Comparison of ENCODE assay signal across 10 mouse cellular contexts in the genomic region with DNA sequence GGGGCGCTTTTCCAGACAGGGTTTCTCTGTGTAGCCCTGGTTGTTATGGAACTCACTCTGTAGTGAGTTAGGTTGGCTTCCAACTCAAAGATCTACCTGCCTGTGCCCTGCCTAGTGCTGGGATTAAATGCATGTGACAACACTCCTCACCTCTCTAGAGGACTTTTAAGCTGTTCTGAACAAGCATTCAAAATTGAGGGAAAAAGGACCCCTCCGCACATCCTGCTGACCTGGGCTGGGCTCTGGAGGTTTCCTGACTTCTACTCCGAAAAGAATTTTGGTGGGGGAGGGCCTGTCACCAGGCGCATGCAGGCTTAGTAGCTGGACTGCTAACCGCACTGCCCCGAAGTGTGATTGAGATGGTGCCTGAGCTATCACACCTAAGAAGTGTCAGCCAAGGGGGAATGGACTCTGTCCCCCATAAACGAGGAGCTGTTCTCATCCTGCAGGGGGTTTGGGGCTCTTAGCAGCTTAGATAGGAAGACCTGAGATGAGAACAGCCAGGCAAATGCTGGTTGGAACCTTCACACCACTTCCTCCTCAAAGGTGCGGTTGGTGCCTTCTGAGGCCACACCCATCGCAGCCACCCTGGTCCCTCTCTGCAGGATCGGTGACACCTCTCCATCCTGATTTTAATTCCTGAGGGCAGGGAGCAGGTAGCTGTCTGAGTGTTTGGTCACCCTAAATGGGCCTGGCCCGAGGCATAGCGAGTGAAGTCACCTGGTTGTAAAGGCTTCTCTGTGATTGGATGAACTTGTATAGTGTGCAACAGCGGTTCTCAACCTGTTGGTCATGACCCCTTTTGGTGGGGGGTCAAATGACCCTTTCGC. TPM values are rescaled to one million over a fixed set of nuclear protein-coding genes. Genes with fewer than 3 reads are reported as not detected.
DNase-seq lines count a peak whose midpoint lies in the region; ATAC-seq and TF ChIP-seq lines count a peak whose summit lies in the region.
"Had no signal": no experiment of that assay in that cellular context is flagged by ENCODE, and none has a peak within 500 bp of the region (broad histone marks: within the 10 kb centered on the region; RNA-seq: fewer than 3 reads in every experiment).

No protein-coding gene starts in this region.

- no peak for TF ChIP-seq POLR2A in myocyte (IDR thresholded peaks at IDR 0.05; ENCODE audit: insufficient read length, low read depth)

- no peak overlapping the region for H3K4me2 ChIP-seq in hindbrain, embryonic 13.5 days
- no peak overlapping the region for H3K4me2 ChIP-seq in hindbrain, embryonic 11.5 days (replicated peaks; ENCODE audit: low read depth, low read length)
- H3K4me2 ChIP-seq in myocyte (ENCODE audit: low read depth), result peak overlapping the region; percentile 41
- H3K4me2 ChIP-seq in forebrain, embryonic 13.5 days, result no peak overlapping the region
- H3K4me2 ChIP-seq: midbrain, embryonic 13.5 days had no signal

- H3K79me2 ChIP-seq in myocyte (ENCODE audit: control insufficient read depth, insufficient read depth), result peaks cover 19% of the 10 kb centered on the region

- no peaks in the 10 kb centered on the region for H3K27me3 ChIP-seq in hindbrain, embryonic 13.5 days
- no peaks in the 10 kb centered on the region for H3K27me3 ChIP-seq in hindbrain, embryonic 11.5 days (ENCODE audit: control insufficient read depth, insufficient read depth, low read length)
- H3K27me3 ChIP-seq in myocyte (ENCODE audit: control insufficient read depth, insufficient read depth, insufficient read length), result no peaks in the 10 kb centered on the region
- H3K27me3 ChIP-seq in forebrain, embryonic 13.5 days, result no peaks in the 10 kb centered on the region
- H3K27me3 ChIP-seq: midbrain, embryonic 13.5 days had no signal

- H3K9me3 ChIP-seq in hindbrain, embryonic 13.5 days, result no peaks in the 10 kb centered on the region
- no peaks in the 10 kb centered on the region for H3K9me3 ChIP-seq in hindbrain, embryonic 11.5 days (ENCODE audit: control insufficient read depth, low read length)
- no peaks in the 10 kb centered on the region for H3K9me3 ChIP-seq in forebrain, embryonic 13.5 days (replicated peaks)
- H3K9me3 ChIP-seq: midbrain, embryonic 13.5 days had no signal

- H3K36me3 ChIP-seq in hindbrain, embryonic 13.5 days, result no peaks in the 10 kb centered on the region
- no peaks in the 10 kb centered on the region for H3K36me3 ChIP-seq in hindbrain, embryonic 11.5 days (ENCODE audit: control insufficient read depth, insufficient read depth, low read length)
- peaks cover 7% of the 10 kb centered on the region for H3K36me3 ChIP-seq in myocyte (ENCODE audit: control insufficient read depth, insufficient read depth)
- no peaks in the 10 kb centered on the region for H3K36me3 ChIP-seq in forebrain, embryonic 13.5 days (ENCODE audit: poor library complexity, severe bottlenecking)
- H3K36me3 ChIP-seq: midbrain, embryonic 13.5 days had no signal

- ATAC-seq in hindbrain, embryonic 13.5 days (ENCODE audit: low FRiP score), result no peak
- ATAC-seq in hindbrain, embryonic 11.5 days (ENCODE audit: low FRiP score), result no peak
- peak; percentile 44 to 54 for ATAC-seq in hematopoietic stem cell, adult 5-6 weeks (replicated peaks in 1 of 2; ENCODE audit: insufficient read depth in 1 of 2, low FRiP score in 2 of 2, low TSS enrichment in 1 of 2, low read depth in 1 of 2, poor library complexity in 2 of 2, severe bottlenecking in 2 of 2)
- ATAC-seq in erythroblast, adult 5-6 weeks (replicated peaks; ENCODE audit: low FRiP score, poor library complexity, severe bottlenecking), result no peak
- no peak for ATAC-seq in forebrain, embryonic 13.5 days
- ATAC-seq: forebrain, embryonic 14.5 days had no signal

- 81% methylated on average over 14 of the region's 14 CpGs for WGBS in hindbrain, embryonic 13.5 days
- WGBS in hindbrain, embryonic 11.5 days, result 72% methylated on average over 14 of the region's 14 CpGs
- WGBS in forebrain, embryonic 13.5 days, result 80% methylated on average over 14 of the region's 14 CpGs

- no peak overlapping the region for H3K4me3 ChIP-seq in hindbrain, embryonic 13.5 days
- H3K4me3 ChIP-seq in hindbrain, embryonic 11.5 days (ENCODE audit: low read depth, low read length), result no peak overlapping the region
- no peak overlapping the region for H3K4me3 ChIP-seq in myocyte
- no peak overlapping the region for H3K4me3 ChIP-seq in forebrain, embryonic 13.5 days
- H3K4me3 ChIP-seq: midbrain, embryonic 13.5 days had no signal

- no peak for DNase-seq in hindbrain, embryonic 11.5 days (ENCODE audit: low spot score)
- peak; percentile 50 to 63 for DNase-seq in CD8-positive naive resting alpha-beta T cell, adult 2 months (ENCODE audit: low read depth in 2 of 2, low spot score in 2 of 2)
- DNase-seq in ovary, postnatal 36 days (ENCODE audit: low spot score), result no peak

- H3K9ac ChIP-seq in hindbrain, embryonic 13.5 days, result no peak overlapping the region
- H3K9ac ChIP-seq in hindbrain, embryonic 11.5 days (ENCODE audit: low read depth, low read length), result no peak overlapping the region
- no peak overlapping the region for H3K9ac ChIP-seq in forebrain, embryonic 13.5 days
- H3K9ac ChIP-seq: midbrain, embryonic 13.5 days had no signal

- H3ac ChIP-seq in myocyte (ENCODE audit: control insufficient read depth, insufficient read length), result no peak overlapping the region

- H3K27ac ChIP-seq in hindbrain, embryonic 13.5 days, result 0 out of 2 replicates have a peak overlapping the region, but pooled peaks have one; percentile 61
- no peak overlapping the region for H3K27ac ChIP-seq in hindbrain, embryonic 11.5 days (ENCODE audit: low read depth, low read length)
- H3K27ac ChIP-seq in forebrain, embryonic 13.5 days, result no peak overlapping the region
- H3K27ac ChIP-seq: midbrain, embryonic 13.5 days had no signal

- H3K4me1 ChIP-seq in hindbrain, embryonic 13.5 days (replicated peaks), result peaks cover 54% of the 10 kb centered on the region
- H3K4me1 ChIP-seq in hindbrain, embryonic 11.5 days (replicated peaks; ENCODE audit: control insufficient read depth, insufficient read depth, low read length), result peaks cover 5% of the 10 kb centered on the region
- peaks cover 30% of the 10 kb centered on the region for H3K4me1 ChIP-seq in forebrain, embryonic 13.5 days

TF ChIP-seq in myocyte, 11 proteins besides CTCF, POLR2A, EP300 and RAD21:
- no peak for TF ChIP-seq REST (IDR thresholded peaks at IDR 0.05; ENCODE audit: insufficient read depth, insufficient read length)
- TF ChIP-seq CEBPB (IDR thresholded peaks at IDR 0.05; ENCODE audit: insufficient read depth, poor library complexity, severe bottlenecking), result no peak

RNA-seq across cellular contexts. Expression of gene Stk10, which starts 20.4 kb away (rescaled TPM):
- polyA plus RNA-seq in hindbrain, embryonic 13.5 days (2015; fragmentation: Nextera tagmentation; extraction: Ambion mirVana), result 2.1 TPM in 2 replicates
- polyA plus RNA-seq in hindbrain, embryonic 11.5 days (2014; fragmentation: Nextera tagmentation; extraction: Ambion mirVana), result 1.3 and 2.3 TPM in 2 replicates
- total RNA-seq in hematopoietic stem cell, adult 5-6 weeks (2017), result 32.7 and 44.2 TPM in 2 replicates
- polyA plus RNA-seq in myocyte (2012; fragmentation: generic; extraction: Trizol), result 7.1 TPM
- 11.5 and 18.3 TPM in 2 replicates for total RNA-seq in erythroblast, adult 5-6 weeks (2015; ENCODE audit: low replicate concordance)
- total RNA-seq in erythroblast, adult 5-6 weeks (2017; ENCODE audit: low replicate concordance), result 9.9 and 19.2 TPM in 2 replicates
- polyA plus RNA-seq in forebrain, embryonic 13.5 days (2015; fragmentation: Nextera tagmentation; extraction: Ambion mirVana), result 1.3 TPM in 2 replicates

RNA-seq across cellular contexts. Expression of gene Efcab9, which starts 21.6 kb away (rescaled TPM):
- polyA plus RNA-seq in hindbrain, embryonic 13.5 days (2015; fragmentation: Nextera tagmentation; extraction: Ambion mirVana), result not detected in 2 replicates
- polyA plus RNA-seq in hindbrain, embryonic 11.5 days (2014; fragmentation: Nextera tagmentation; extraction: Ambion mirVana), result 0.28 TPM in 1 of 2 replicates, not detected in the other
- not detected in 2 replicates for total RNA-seq in hematopoietic stem cell, adult 5-6 weeks (2017)
- 0.08 TPM for polyA plus RNA-seq in myocyte (2012; fragmentation: generic; extraction: Trizol)
- not detected in 2 replicates for total RNA-seq in erythroblast, adult 5-6 weeks (2015; ENCODE audit: low replicate concordance)
- not detected in 2 replicates for total RNA-seq in erythroblast, adult 5-6 weeks (2017; ENCODE audit: low replicate concordance)
- polyA plus RNA-seq in forebrain, embryonic 13.5 days (2015; fragmentation: Nextera tagmentation; extraction: Ambion mirVana), result 0.27 and 0.33 TPM in 2 replicates
- polyA plus RNA-seq: forebrain, embryonic 14.5 days had no signal

Comparison
In these comparisons a context has a peak if more than half of its experiments do, and no peak if none do; other contexts are left out.
1. ATAC-seq: peak in hematopoietic stem cell, adult 5-6 weeks (2 of 2); none in hindbrain, embryonic 13.5 days (single experiment), hindbrain, embryonic 11.5 days (single experiment), erythroblast, adult 5-6 weeks (single experiment) and forebrain, embryonic 13.5 days (single experiment).
2. DNase-seq: peak in CD8-positive naive resting alpha-beta T cell, adult 2 months (2 of 2); none in hindbrain, embryonic 11.5 days (single experiment) and ovary, postnatal 36 days (single experiment).